Mouse (Mus musculus): ENCODE measurements at regions not wholly inside any gene's neighbourhood (a gene's known extent, or its start where the extent isn't known, plus 50 kb on each side); places are given as distances from the start of the nearest gene placed in this dataset.

DNA sequence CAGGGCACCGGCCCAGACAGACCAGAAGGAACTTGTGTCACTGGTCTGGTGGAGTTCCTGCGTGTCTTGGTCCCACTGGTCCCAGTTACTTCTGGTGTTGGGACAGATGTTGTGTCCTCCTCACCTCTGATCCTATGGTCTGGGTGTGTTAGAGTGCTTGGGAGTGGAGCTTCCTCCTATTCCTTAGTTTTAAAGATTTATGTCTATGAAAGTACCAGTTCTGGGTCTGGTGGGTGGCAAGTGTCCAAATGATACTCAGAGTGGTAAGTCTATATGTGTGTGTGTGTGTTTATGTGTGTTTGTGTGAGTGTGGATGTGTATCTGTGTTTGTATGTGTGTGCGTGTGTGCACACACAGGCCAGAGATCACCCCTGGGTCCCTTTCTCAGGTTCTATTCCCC is 79.9 kb upstream of the Tpm1 start:
- Histone ChIP-seq H3K27me3 (replicated peaks; ENCODE audit: control insufficient read depth, insufficient read depth, low read length) (no peaks in the 10 kb centered on the region), H3K4me3 (ENCODE audit: low read depth, low read length) (no peak overlapping the region), H3K9ac (ENCODE audit: low read depth, low read length) (no peak overlapping the region), H3K4me2 (no peak overlapping the region), H3K4me1 (replicated peaks; ENCODE audit: control insufficient read depth, insufficient read depth, low read length) (peaks cover 7% of the 10 kb centered on the region; the same call in 1 of the 2 replicates), H3K9me3 (ENCODE audit: control insufficient read depth, low read length) (no peaks in the 10 kb centered on the region), H3K27ac (ENCODE audit: low read depth, low read length) (no peak overlapping the region), H3K36me3 (ENCODE audit: control insufficient read depth, insufficient read depth, low read length) (no peaks in the 10 kb centered on the region)
- no peak for DNase-seq (ENCODE audit: low spot score)
- ATAC-seq (replicated peaks; ENCODE audit: low FRiP score), result no peak
- 84% methylated on average over 3 of the region's 3 CpGs for WGBS

DNA sequence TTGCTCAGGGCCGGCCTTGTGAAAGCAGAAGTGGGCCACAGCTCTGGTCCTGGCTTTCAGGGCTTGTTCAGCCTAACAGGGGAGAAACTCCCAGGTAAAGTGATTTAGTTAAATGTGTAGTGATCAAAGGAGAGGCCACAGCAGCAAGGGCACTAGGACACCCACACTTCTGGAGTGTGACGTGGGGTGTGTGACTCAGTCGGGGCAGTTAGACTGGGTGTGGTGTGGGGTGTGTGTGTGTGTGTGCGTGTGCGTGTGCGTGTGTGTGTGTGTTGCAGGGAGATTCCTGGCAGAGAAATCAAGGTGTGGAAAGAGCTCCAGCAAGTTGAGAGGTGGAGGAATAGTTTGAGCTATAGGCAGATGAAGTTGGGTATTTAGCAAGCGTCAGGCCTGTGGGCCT is 72.5 kb upstream of the Tpm1 start:
- ATAC-seq (replicated peaks; ENCODE audit: low FRiP score) (no peak), DNase-seq (ENCODE audit: low spot score) (no peak)
- Histone ChIP-seq H3K9ac (ENCODE audit: low read depth, low read length) (no peak overlapping the region), H3K36me3 (ENCODE audit: control insufficient read depth, insufficient read depth, low read length) (no peaks in the 10 kb centered on the region), H3K4me3 (ENCODE audit: low read depth, low read length) (no peak overlapping the region), H3K27ac (ENCODE audit: low read depth, low read length) (no peak overlapping the region), H3K4me2 (no peak overlapping the region), H3K4me1 (replicated peaks; ENCODE audit: control insufficient read depth, insufficient read depth, low read length) (0 out of 2 replicates have a peak, but pooled peaks cover 3% of the 10 kb centered on the region), H3K27me3 (replicated peaks; ENCODE audit: control insufficient read depth, insufficient read depth, low read length) (no peaks in the 10 kb centered on the region), H3K9me3 (ENCODE audit: control insufficient read depth, low read length) (no peaks in the 10 kb centered on the region)
- 89% methylated on average over 7 of the region's 7 CpGs for WGBS

DNA sequence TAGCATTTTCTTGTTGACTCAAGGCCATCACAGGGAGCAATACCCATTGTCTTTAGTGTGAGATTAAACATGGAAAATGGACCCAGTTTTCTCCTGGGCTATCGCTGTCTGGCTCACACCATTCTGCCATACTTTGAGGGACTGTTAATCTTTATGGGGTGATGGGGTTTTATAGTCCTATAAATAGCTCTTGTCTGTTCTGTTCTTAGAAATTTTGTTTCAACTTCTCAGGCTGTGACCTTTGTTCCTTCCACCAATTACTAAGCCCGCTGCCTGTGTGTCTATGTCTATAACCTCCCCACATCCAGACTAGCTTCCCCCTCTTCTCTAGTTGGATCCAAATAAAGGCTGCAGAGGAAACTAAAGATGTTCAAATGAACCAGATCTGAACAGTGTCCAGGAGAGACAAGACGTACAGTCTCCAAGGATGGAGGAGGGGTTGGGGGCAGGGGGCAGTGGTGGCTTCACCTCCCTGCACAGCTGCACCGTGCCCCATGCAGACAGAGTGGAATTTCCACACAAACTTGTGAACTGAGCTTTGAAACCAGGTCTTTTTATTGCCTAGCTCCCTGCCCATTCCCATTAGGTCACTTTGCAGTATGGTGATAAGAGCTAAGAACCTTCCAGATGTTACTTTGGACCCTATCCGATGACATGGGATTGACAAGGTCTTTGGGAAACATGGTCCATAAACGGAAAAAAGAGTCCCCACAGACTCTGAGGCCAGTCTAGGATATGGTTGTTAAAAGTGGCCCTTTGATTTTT is 69.9 kb upstream of the Tpm1 start:
- no peak for DNase-seq (ENCODE audit: low spot score)
- Histone ChIP-seq H3K9me3 (ENCODE audit: control insufficient read depth, low read length) (no peaks in the 10 kb centered on the region), H3K27ac (ENCODE audit: low read depth, low read length) (no peak overlapping the region), H3K4me1 (replicated peaks; ENCODE audit: control insufficient read depth, insufficient read depth, low read length) (0 out of 2 replicates have a peak, but pooled peaks cover 3% of the 10 kb centered on the region), H3K9ac (ENCODE audit: low read depth, low read length) (no peak overlapping the region), H3K4me2 (no peak overlapping the region), H3K27me3 (replicated peaks; ENCODE audit: control insufficient read depth, insufficient read depth, low read length) (no peaks in the 10 kb centered on the region), H3K36me3 (ENCODE audit: control insufficient read depth, insufficient read depth, low read length) (no peaks in the 10 kb centered on the region), H3K4me3 (ENCODE audit: low read depth, low read length) (no peak overlapping the region)
- no peak for ATAC-seq (replicated peaks; ENCODE audit: low FRiP score)
- WGBS, result 75% methylated on average over 6 of the region's 6 CpGs

DNA sequence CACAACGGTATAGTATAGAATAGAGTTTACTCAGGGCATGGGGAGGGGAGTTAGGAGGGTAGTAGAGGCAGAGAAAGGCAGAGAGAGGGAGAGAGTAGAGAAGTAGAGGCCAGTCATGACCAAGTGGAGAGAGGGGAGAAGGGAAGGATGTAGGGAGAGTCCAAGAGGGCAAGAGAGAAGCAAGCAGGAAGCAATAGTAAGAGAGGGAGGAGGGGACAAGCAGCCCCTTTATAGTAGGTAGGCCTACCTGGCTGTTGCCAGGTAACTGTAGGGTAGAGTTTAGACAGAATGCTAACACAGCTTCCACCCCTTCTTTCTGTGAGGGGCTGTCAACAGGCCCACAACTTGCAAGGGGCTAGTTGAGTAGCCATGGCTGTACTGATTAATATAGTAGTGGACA is 69.2 kb upstream of the Tpm1 start:
- H3K27me3 ChIP-seq (replicated peaks; ENCODE audit: control insufficient read depth, insufficient read depth, low read length), result no peaks in the 10 kb centered on the region
- no peak for DNase-seq (ENCODE audit: low spot score)
- H3K27ac ChIP-seq (ENCODE audit: low read depth, low read length), result no peak overlapping the region
- WGBS, result 91% methylated on average over 1 of the region's 1 CpGs
- ATAC-seq (replicated peaks; ENCODE audit: low FRiP score), result no peak
- 0 out of 2 replicates have a peak, but pooled peaks cover 5% of the 10 kb centered on the region for H3K4me1 ChIP-seq (replicated peaks; ENCODE audit: control insufficient read depth, insufficient read depth, low read length)
- H3K9me3 ChIP-seq (ENCODE audit: control insufficient read depth, low read length), result no peaks in the 10 kb centered on the region
- no peak overlapping the region for H3K4me3 ChIP-seq (ENCODE audit: low read depth, low read length)
- H3K36me3 ChIP-seq (ENCODE audit: control insufficient read depth, insufficient read depth, low read length), result no peaks in the 10 kb centered on the region
- no peak overlapping the region for H3K4me2 ChIP-seq
- no peak overlapping the region for H3K9ac ChIP-seq (ENCODE audit: low read depth, low read length)

DNA sequence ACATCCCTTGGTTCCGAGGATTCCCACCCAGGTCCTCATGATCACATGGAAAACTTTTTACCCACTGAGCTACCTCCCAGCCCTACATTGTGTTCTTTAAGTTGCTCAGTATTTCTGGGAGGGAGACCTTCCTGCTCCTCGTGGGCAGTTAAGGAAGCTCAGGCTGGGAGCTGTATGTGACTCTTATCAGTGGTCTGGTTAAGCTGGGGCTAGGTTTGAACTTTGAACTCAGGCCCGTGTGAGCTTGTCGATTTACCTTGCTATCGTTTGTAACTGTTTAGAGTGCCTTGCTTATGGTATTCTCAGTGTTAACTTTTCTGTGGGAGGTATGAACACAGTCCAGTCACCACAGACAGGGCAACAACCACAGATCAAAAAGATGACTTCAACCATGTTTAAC is 68.4 kb upstream of the Tpm1 start:
- WGBS, result 49% methylated on average over 5 of the region's 5 CpGs
- H3K36me3 ChIP-seq (ENCODE audit: control insufficient read depth, insufficient read depth, low read length), result no peaks in the 10 kb centered on the region
- H3K27me3 ChIP-seq (replicated peaks; ENCODE audit: control insufficient read depth, insufficient read depth, low read length), result no peaks in the 10 kb centered on the region
- H3K27ac ChIP-seq (ENCODE audit: low read depth, low read length), result no peak overlapping the region
- H3K4me1 ChIP-seq (replicated peaks; ENCODE audit: control insufficient read depth, insufficient read depth, low read length), result 0 out of 2 replicates have a peak, but pooled peaks cover 5% of the 10 kb centered on the region
- no peak overlapping the region for H3K9ac ChIP-seq (ENCODE audit: low read depth, low read length)
- no peak for DNase-seq (ENCODE audit: low spot score)
- H3K4me3 ChIP-seq (ENCODE audit: low read depth, low read length), result no peak overlapping the region
- no peak for ATAC-seq (replicated peaks; ENCODE audit: low FRiP score)
- H3K9me3 ChIP-seq (ENCODE audit: control insufficient read depth, low read length), result no peaks in the 10 kb centered on the region
- no peak overlapping the region for H3K4me2 ChIP-seq

DNA sequence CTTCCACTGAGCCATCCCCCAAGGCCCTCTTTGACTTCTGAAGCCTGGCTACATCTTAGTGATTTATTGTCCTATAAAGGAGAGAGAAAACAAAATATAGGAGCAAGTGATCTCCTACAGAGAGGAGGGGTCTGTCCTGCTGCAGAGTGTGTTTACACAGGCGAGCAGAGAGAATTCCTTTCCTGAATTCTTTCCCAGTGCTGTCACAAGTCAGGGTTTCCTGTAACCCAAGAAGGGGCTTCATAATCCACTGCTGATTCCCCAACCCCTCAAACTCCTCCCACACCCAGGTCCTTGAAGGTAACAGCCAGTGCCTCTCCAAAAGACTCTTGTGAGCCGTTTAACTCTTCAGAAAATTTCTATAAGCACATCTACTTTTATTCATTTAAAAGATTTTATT is 66.8 kb upstream of the Tpm1 start:
- H3K27me3 ChIP-seq (replicated peaks; ENCODE audit: control insufficient read depth, insufficient read depth, low read length), result no peaks in the 10 kb centered on the region
- no peak for DNase-seq (ENCODE audit: low spot score)
- H3K4me3 ChIP-seq (ENCODE audit: low read depth, low read length), result no peak overlapping the region
- ATAC-seq (replicated peaks; ENCODE audit: low FRiP score), result no peak
- WGBS, result 40% methylated on average over 2 of the region's 2 CpGs
- H3K9ac ChIP-seq (ENCODE audit: low read depth, low read length), result no peak overlapping the region
- 0 out of 2 replicates have a peak, but pooled peaks cover 5% of the 10 kb centered on the region for H3K4me1 ChIP-seq (replicated peaks; ENCODE audit: control insufficient read depth, insufficient read depth, low read length)
- H3K27ac ChIP-seq (ENCODE audit: low read depth, low read length), result no peak overlapping the region
- no peak overlapping the region for H3K4me2 ChIP-seq
- no peaks in the 10 kb centered on the region for H3K36me3 ChIP-seq (ENCODE audit: control insufficient read depth, insufficient read depth, low read length)
- H3K9me3 ChIP-seq (ENCODE audit: control insufficient read depth, low read length), result no peaks in the 10 kb centered on the region

DNA sequence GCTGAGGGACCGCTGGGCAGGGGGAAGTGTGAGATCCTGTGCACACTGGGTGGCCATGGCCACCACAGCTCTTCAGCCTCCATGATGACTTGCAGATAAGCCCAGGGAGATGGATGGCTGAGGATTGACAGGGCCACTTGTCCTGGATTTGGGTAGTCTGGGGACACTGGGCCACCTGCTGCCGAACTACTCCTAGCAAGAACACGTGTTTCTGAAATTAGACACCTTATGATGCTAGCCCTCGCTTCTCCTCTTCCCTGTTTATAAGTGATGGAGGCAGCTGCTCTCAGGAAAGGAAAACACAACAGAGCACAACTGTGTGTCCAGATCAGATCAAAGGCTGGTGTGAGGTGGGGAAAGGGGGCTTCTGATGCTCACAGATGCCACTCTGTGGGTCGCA is 64.9 kb upstream of the Tpm1 start:
- Histone ChIP-seq H3K36me3 (ENCODE audit: control insufficient read depth, insufficient read depth, low read length) (no peaks in the 10 kb centered on the region), H3K9ac (ENCODE audit: low read depth, low read length) (no peak overlapping the region), H3K4me2 (no peak overlapping the region), H3K4me3 (ENCODE audit: low read depth, low read length) (no peak overlapping the region), H3K27ac (ENCODE audit: low read depth, low read length) (no peak overlapping the region), H3K27me3 (replicated peaks; ENCODE audit: control insufficient read depth, insufficient read depth, low read length) (no peaks in the 10 kb centered on the region), H3K4me1 (replicated peaks; ENCODE audit: control insufficient read depth, insufficient read depth, low read length) (0 out of 2 replicates have a peak, but pooled peaks cover 5% of the 10 kb centered on the region), H3K9me3 (ENCODE audit: control insufficient read depth, low read length) (no peaks in the 10 kb centered on the region)
- WGBS, result 66% methylated on average over 5 of the region's 5 CpGs
- ATAC-seq (replicated peaks; ENCODE audit: low FRiP score) (no peak), DNase-seq (ENCODE audit: low spot score) (no peak)

DNA sequence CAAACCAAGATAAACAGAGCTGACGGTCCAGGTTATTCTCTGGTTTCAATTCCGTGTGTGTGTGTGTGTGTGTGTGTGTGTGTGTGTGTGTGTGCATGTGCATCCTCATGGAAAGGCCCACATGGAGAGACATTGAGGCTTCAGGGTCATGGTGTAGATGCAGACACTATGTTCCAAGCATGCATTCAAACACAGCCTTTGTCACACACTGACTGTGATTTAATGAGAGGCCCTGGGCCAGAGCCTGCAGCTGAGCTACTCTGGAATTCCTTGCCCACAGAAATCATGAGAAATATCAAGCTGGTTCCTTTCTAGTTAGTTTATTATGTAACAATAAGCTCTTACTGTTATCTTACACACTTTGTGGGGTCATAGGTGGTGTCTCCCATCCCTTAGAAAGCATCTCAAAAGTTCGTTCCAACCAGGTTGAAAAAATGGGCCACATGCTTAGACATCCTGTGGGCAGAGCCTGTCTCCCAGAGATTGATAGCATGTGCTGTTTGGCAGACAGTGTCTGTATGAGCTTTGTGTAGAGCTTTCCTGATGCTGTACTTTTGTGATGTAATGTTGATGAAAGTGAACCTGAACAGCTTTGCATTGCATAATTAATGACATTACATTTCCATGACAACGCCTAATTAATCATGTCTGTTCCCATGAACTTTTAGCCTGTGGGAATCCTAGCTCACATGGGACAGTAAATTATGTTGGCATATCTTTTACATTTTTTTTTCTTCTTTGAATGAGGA is 62.8 kb upstream of the Tpm1 start:
- 82% methylated on average over 4 of the region's 4 CpGs for WGBS
- H3K4me3 ChIP-seq (ENCODE audit: low read depth, low read length), result no peak overlapping the region
- H3K36me3 ChIP-seq (ENCODE audit: control insufficient read depth, insufficient read depth, low read length), result no peaks in the 10 kb centered on the region
- 0 out of 2 replicates have a peak, but pooled peaks cover 2% of the 10 kb centered on the region for H3K4me1 ChIP-seq (replicated peaks; ENCODE audit: control insufficient read depth, insufficient read depth, low read length)
- no peak overlapping the region for H3K27ac ChIP-seq (ENCODE audit: low read depth, low read length)
- no peak overlapping the region for H3K9ac ChIP-seq (ENCODE audit: low read depth, low read length)
- H3K9me3 ChIP-seq (ENCODE audit: control insufficient read depth, low read length), result no peaks in the 10 kb centered on the region
- no peaks in the 10 kb centered on the region for H3K27me3 ChIP-seq (replicated peaks; ENCODE audit: control insufficient read depth, insufficient read depth, low read length)
- DNase-seq (ENCODE audit: low spot score), result no peak
- no peak overlapping the region for H3K4me2 ChIP-seq
- ATAC-seq (replicated peaks; ENCODE audit: low FRiP score), result no peak

DNA sequence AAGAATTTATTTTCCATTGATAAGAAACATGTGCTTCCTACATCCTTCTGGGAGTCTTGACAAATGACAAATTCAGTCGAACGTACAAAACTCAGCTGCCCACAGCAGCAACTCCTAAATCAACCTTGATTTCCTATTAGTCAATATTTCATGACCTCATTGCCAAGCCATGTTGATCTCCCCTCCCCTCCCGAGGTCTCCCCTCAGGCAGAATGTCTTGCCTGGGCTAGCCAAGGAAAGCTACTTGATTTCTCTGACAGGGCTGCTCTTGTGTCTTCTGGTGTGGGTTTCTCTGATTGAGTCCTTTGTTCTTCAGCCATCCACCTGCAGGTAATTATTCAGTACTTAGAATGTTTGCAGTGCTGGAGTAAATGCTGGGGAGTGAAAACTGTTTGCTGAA is 58.7 kb upstream of the Tpm1 start:
- Histone ChIP-seq H3K4me2 (no peak overlapping the region), H3K4me3 (ENCODE audit: low read depth, low read length) (no peak overlapping the region), H3K27me3 (replicated peaks; ENCODE audit: control insufficient read depth, insufficient read depth, low read length) (no peaks in the 10 kb centered on the region), H3K36me3 (ENCODE audit: control insufficient read depth, insufficient read depth, low read length) (no peaks in the 10 kb centered on the region), H3K9ac (ENCODE audit: low read depth, low read length) (no peak overlapping the region), H3K27ac (ENCODE audit: low read depth, low read length) (no peak overlapping the region), H3K4me1 (replicated peaks; ENCODE audit: control insufficient read depth, insufficient read depth, low read length) (no peaks in the 10 kb centered on the region), H3K9me3 (ENCODE audit: control insufficient read depth, low read length) (no peaks in the 10 kb centered on the region)
- no peak for DNase-seq (ENCODE audit: low spot score)
- no peak for ATAC-seq (replicated peaks; ENCODE audit: low FRiP score)
- WGBS, result 37% methylated on average over 3 of the region's 3 CpGs
